Mouse (Mus musculus) gastrocnemius, postnatal 25 days (tissue): ENCODE results near the gene Rph3al. TPM values are rescaled to one million over a fixed set of nuclear protein-coding genes. Genes with fewer than 3 reads are reported as not detected.

Experiments
- DNase-seq: peaks from one replicate; pipeline ENCODE4 v3.0.0; 2022
- total RNA-seq, 2 experiments: library from RNA; stranded (reverse); gene quantifications; 1 replicate in 1 of 2; 2 replicates in 1 of 2; pipeline ENCODE4 v1.2.3; 2021

Rph3al gene
- total RNA-seq, 2 experiments from 2014 or later, result 8.2 to 8.6 TPM

- DNase-seq, result peak; percentile 73
These were observed 126.3 kb downstream of the Rph3al start for GRCm38 (mm10) chr11:75811900-75812299.

- no peak for DNase-seq
These were observed 127.7 kb downstream of the Rph3al start for GRCm38 (mm10) chr11:75810526-75810925.

- no peak for DNase-seq
These were observed 130.7 kb downstream of the Rph3al start for GRCm38 (mm10) chr11:75807486-75807885.

GRCm38 (mm10) chr11:75801771-75802550, 136.3 kb downstream of the Rph3al start:
- DNase-seq, result no peak

GRCm38 (mm10) chr11:75801369-75801768, 136.9 kb downstream of the Rph3al start:
- DNase-seq, result no peak

- DNase-seq, result peak; percentile 31
These were observed 141.5 kb downstream of the Rph3al start for GRCm38 (mm10) chr11:75796536-75797246.

GRCm38 (mm10) chr11:75796029-75796445, 142.2 kb downstream of the Rph3al start, which contains the start of gene Doc2b:
TSS of gene Doc2b (minus strand) at chr11:75796049.
- no peak for DNase-seq

GRCm38 (mm10) chr11:75795321-75795636, 142.9 kb downstream of the Rph3al start:
- no peak for DNase-seq

GRCm38 (mm10) chr11:75794602-75795320, 143.5 kb downstream of the Rph3al start:
- DNase-seq, result no peak

- no peak for DNase-seq
These were observed 144.9 kb downstream of the Rph3al start for GRCm38 (mm10) chr11:75793351-75793750.

- DNase-seq, result no peak
These were observed 145.7 kb downstream of the Rph3al start for GRCm38 (mm10) chr11:75792535-75792934.

- no peak for DNase-seq
These were observed 152.3 kb downstream of the Rph3al start for GRCm38 (mm10) chr11:75785897-75786296.

- no peak for DNase-seq
These were observed 154.4 kb downstream of the Rph3al start for GRCm38 (mm10) chr11:75783799-75784198.

- peak; percentile 55 for DNase-seq
These were observed 156.3 kb downstream of the Rph3al start for GRCm38 (mm10) chr11:75781919-75782318.

Other genes starting within 250 kb of the Rph3al start
- gene Ywhae, start 205.6 kb downstream of the Rph3al start, total RNA-seq, result 100 to 1,000 TPM; 482 to 493 TPM
- gene Doc2b, start 142.4 kb downstream of the Rph3al start, total RNA-seq, result under 1 TPM; 0.38 to 0.78 TPM
- gene 1700016K19Rik, start 61.5 kb upstream of the Rph3al start, total RNA-seq, result not detected
- 10 to 100 TPM; 22.5 to 34.6 TPM for gene Rflnb, start 89.4 kb upstream of the Rph3al start, total RNA-seq
- 10 to 100 TPM; 19.9 to 22.6 TPM for gene Vps53, start 241.2 kb upstream of the Rph3al start, total RNA-seq
- gene Fam57a, start 241.2 kb upstream of the Rph3al start, total RNA-seq, result 1 to 10 TPM; 1.6 to 2.8 TPM